Mouse (Mus musculus) heart, embryonic 13.5 days (tissue): Measurements from ENCODE around the gene Tmsb15l. TPM values are rescaled to one million over a fixed set of nuclear protein-coding genes. Genes with fewer than 3 reads are reported as not detected.
"Not testable (repeated sequence)": the region's sequence is repeated elsewhere in the genome, so short reads cannot be mapped to it uniquely, and the experiment has no call there.

ENCODE experiments used
- ATAC-seq: fragments of 200-750 bp; cut with Nextera tagmentation; 2 replicates; pipeline ENCODE4 v1.8.0; 2017; ENCODE audit warnings: moderate TSS enrichment; ENCODE audit not compliant: insufficient number of reproducible peaks, low FRiP score, low TSS enrichment; ENCODE audit errors: extremely low read depth
- H3K27ac ChIP-seq: fragments of 300-500 bp; sonication (generic); replicated peaks from 2 replicates; pipeline ENCODE4 v1.5.1; 2015; ENCODE audit warnings: moderate library complexity, mild to moderate bottlenecking, inconsistent platforms
- H3K27me3 ChIP-seq: fragments of 300-500 bp; sonication (generic); replicated peaks from 2 replicates; pipeline ENCODE4 v1.6.1; 2015; ENCODE audit warnings: mild to moderate bottlenecking, inconsistent platforms
- H3K36me3 ChIP-seq: fragments of 300-500 bp; sonication (generic); 2 replicates; pipeline ENCODE4 v1.6.1; 2015; ENCODE audit warnings: mild to moderate bottlenecking, inconsistent platforms
- H3K4me1 ChIP-seq: fragments of 300-500 bp; sonication (generic); 2 replicates; pipeline ENCODE4 v1.6.1; 2015; ENCODE audit warnings: inconsistent platforms
- H3K4me2 ChIP-seq: fragments of 300-500 bp; sonication (generic); 2 replicates; pipeline ENCODE4 v1.6.1; 2015; ENCODE audit warnings: inconsistent platforms, mild to moderate bottlenecking, moderate library complexity
- H3K4me3 ChIP-seq: fragments of 300-500 bp; sonication (generic); 2 replicates; pipeline ENCODE4 v1.5.1; 2015; ENCODE audit warnings: moderate library complexity, mild to moderate bottlenecking, inconsistent platforms
- H3K9ac ChIP-seq: fragments of 300-500 bp; sonication (generic); 2 replicates; pipeline ENCODE4 v1.6.1; 2015; ENCODE audit warnings: inconsistent platforms, mild to moderate bottlenecking, moderate library complexity
- H3K9me3 ChIP-seq: fragments of 300-500 bp; sonication (generic); 2 replicates; pipeline ENCODE4 v1.6.1; 2016; ENCODE audit warnings: inconsistent platforms
- WGBS: fragments of 180-500 bp; shearing (Covaris S2); methylation state at CpG from one replicate; pipeline ENCODE4 v1.1.7; 2015; ENCODE audit warnings: mixed read lengths; 5-methylcytosine and 5-hydroxymethylcytosine counted together
- polyA plus RNA-seq: library from polyadenylated mRNA; unstranded; fragments of >200 nt; fragmentation: Nextera tagmentation; extraction: Ambion mirVana; gene quantifications from 2 replicates; pipeline ENCODE4 v1.2.1, GENCODE M21; 2015

Tmsb15l gene
- polyA plus RNA-seq, 1 experiment from 2014 or later, result 2.0 TPM

DNA sequence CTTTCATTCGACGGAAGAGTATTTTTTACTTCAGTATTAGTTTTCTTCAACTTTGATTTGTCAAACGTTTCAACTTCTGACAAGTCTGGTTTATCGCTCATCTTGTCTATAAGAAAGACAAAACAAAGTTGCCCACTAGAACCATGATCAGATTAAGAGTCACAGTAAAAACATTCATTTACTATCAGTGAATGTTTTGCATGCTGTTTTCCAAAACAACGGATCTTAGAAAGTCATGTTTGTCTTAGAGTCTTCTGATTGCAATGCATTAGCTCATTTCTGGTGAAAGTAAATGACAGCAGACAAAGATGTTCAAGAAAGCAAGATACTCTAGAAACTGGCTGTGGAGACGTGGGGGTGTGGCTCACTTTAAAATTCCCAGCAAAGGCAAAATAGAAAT is 1.3 kb downstream of the Tmsb15l start, which contains the start of gene Tmsb15b2:
Tmsb15b2 (minus strand) TSS at position 101 of the 400 bp plus-strand sequence.
- H3K36me3 ChIP-seq, ATAC-seq, H3K27me3 ChIP-seq, H3K4me1 ChIP-seq, H3K27ac ChIP-seq, H3K9me3 ChIP-seq: not testable (repeated sequence)
- peak within 1 kb of the TSS; percentile 53 for H3K4me3 ChIP-seq
- 77% methylated on average over 6 of the region's 6 CpGs for WGBS
- H3K9ac ChIP-seq, result peak within 1 kb of the TSS; percentile 71
- peak within 1 kb of the TSS; percentile 67 for H3K4me2 ChIP-seq

- no peak overlapping the region for H3K27ac ChIP-seq
- H3K4me1 ChIP-seq, result no peaks in the 10 kb centered on the region
- 18% methylated on average over 2 of the region's 2 CpGs for WGBS
- H3K9me3 ChIP-seq, result no peaks in the 10 kb centered on the region
- no peaks in the 10 kb centered on the region for H3K36me3 ChIP-seq
- H3K4me2 ChIP-seq, result no peak overlapping the region
- H3K9ac ChIP-seq, result no peak overlapping the region
- H3K4me3 ChIP-seq, result no peak overlapping the region
- no peak for ATAC-seq
- H3K27me3 ChIP-seq, result no peaks in the 10 kb centered on the region
Measured at GRCm38 (mm10) chrX:136959688-136960087, 17.0 kb downstream of the Tmsb15l start.

DNA sequence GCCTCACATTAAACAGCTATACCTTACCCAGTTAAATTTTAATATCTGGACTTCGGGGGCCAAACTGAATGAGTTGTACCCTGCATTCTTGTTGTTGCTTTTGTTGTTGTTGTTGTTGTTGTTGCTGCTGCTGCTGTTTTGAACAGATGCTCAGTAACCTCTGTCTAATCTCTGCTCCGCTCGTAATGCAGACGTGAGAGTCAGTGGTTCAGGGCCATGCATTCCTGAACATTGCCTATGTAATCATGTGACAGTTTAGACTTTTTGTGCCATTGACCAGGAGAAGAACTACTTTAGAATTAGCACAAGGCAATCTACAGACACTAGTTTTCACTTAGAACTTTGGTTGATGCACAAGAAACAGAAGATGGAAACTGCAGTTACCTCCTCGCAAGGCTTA is 18.4 kb downstream of the Tmsb15l start:
- 50% methylated on average over 5 of the region's 5 CpGs for WGBS
- Histone ChIP-seq H3K4me3 (peak overlapping the region; percentile 40), H3K4me2 (peak overlapping the region; percentile 56)
- H3K9me3 ChIP-seq, H3K27ac ChIP-seq, H3K9ac ChIP-seq, H3K27me3 ChIP-seq, ATAC-seq, H3K4me1 ChIP-seq, H3K36me3 ChIP-seq: not testable (repeated sequence)

DNA sequence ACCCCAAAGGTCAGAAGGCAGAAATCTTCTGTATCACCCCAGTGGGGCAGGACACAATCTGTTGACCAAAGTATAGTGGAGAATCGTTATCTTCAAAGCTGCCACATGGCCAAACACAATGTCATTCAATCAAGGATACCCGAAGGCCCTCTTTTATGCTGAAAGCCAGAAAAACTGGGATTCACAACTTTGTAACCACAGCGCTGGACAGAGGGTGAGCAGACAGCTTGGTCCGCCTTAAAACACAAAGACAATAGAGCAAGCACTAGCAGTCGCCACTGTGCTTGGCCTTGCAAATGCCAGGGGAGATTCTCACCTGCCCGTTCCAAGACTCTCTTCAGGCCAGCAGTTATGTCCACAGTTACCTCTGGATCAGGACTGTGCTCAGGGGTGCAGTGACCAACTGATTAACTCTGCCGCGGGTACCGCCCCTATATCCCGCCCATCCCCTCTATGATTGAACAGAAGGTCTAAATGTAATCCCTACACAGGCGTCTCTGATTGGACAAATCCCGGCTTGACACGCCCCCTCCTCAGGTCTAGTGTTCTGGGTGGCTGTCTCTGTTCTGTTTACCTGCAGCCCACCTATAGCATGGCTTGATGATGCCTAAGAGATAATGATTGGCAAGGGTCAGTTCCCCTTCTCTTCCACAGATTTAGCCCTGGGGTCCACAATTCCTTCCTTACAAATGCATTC is 18.9 kb downstream of the Tmsb15l start:
- not testable (repeated sequence) for H3K36me3 ChIP-seq, H3K4me1 ChIP-seq, H3K9ac ChIP-seq, H3K27me3 ChIP-seq, H3K9me3 ChIP-seq, H3K27ac ChIP-seq, ATAC-seq
- Histone ChIP-seq H3K4me3 (peak overlapping the region; percentile 40), H3K4me2 (peak overlapping the region; percentile 56)
- 22% methylated on average over 13 of the region's 13 CpGs for WGBS

GRCm38 (mm10) chrX:136937985-136938384 is 38.7 kb downstream of the Tmsb15l start:
- H3K4me3 ChIP-seq, result no peak overlapping the region
- no peak overlapping the region for H3K4me2 ChIP-seq
- no peaks in the 10 kb centered on the region for H3K4me1 ChIP-seq
- no peak overlapping the region for H3K9ac ChIP-seq
- H3K27ac ChIP-seq, result no peak overlapping the region
- WGBS, result 26% methylated on average over 3 of the region's 3 CpGs
- ATAC-seq, result no peak
- no peaks in the 10 kb centered on the region for H3K9me3 ChIP-seq
- no peaks in the 10 kb centered on the region for H3K27me3 ChIP-seq
- H3K36me3 ChIP-seq, result no peaks in the 10 kb centered on the region

GRCm38 (mm10) chrX:136927031-136927430 is 49.6 kb downstream of the Tmsb15l start, which contains the start of gene H2bfm:
H2bfm (plus strand) TSS chrX:136927325.
- Histone ChIP-seq H3K27ac (no peak within 1 kb of the TSS), H3K27me3 (no peaks in the 10 kb centered on the region), H3K9me3 (peaks cover 13% of the 10 kb centered on the region; the same call in 1 of the 2 replicates), H3K36me3 (no peaks in the 10 kb centered on the region), H3K9ac (no peak within 1 kb of the TSS), H3K4me1 (no peaks in the 10 kb centered on the region), H3K4me2 (no peak within 1 kb of the TSS), H3K4me3 (no peak within 1 kb of the TSS)
- no peak for ATAC-seq
- 85% methylated on average over 14 of the region's 14 CpGs for WGBS

GRCm38 (mm10) chrX:136925863-136926262 is 50.8 kb downstream of the Tmsb15l start:
- Histone ChIP-seq H3K27ac (no peak overlapping the region), H3K4me2 (no peak overlapping the region), H3K9me3 (peaks cover 13% of the 10 kb centered on the region; the same call in 1 of the 2 replicates), H3K27me3 (no peaks in the 10 kb centered on the region), H3K4me3 (no peak overlapping the region), H3K9ac (no peak overlapping the region), H3K4me1 (no peaks in the 10 kb centered on the region), H3K36me3 (no peaks in the 10 kb centered on the region)
- no peak for ATAC-seq

Other genes starting within 250 kb of the Tmsb15l start
- 334 and 360 TPM in 2 replicates for gene Morf4l2, start 233.2 kb downstream of the Tmsb15l start, polyA plus RNA-seq
- gene Glra4, start 196.7 kb downstream of the Tmsb15l start, polyA plus RNA-seq, result 0.10 and 0.12 TPM in 2 replicates
- 2.4 and 3.6 TPM in 2 replicates for gene Plp1, start 154.2 kb downstream of the Tmsb15l start, polyA plus RNA-seq
- 0.11 and 0.22 TPM in 2 replicates for gene Rab9b, start 108.1 kb downstream of the Tmsb15l start, polyA plus RNA-seq
- gene H2bfm, start 49.5 kb downstream of the Tmsb15l start, polyA plus RNA-seq, result not detected in 2 replicates
- gene Tmsb15b2, start 1.4 kb downstream of the Tmsb15l start, polyA plus RNA-seq, result 16.5 and 17.7 TPM in 2 replicates
- 11.6 and 14.9 TPM in 2 replicates for gene Tmsb15b1, start within 50 bp of the Tmsb15l start, polyA plus RNA-seq
- gene Zcchc18, start 16.3 kb upstream of the Tmsb15l start, polyA plus RNA-seq, result 3.2 and 4.1 TPM in 2 replicates
- 5.6 and 6.4 TPM in 2 replicates for gene Slc25a53, start 61.4 kb upstream of the Tmsb15l start, polyA plus RNA-seq
- 3.7 and 4.2 TPM in 2 replicates for gene Fam199x, start 72.7 kb upstream of the Tmsb15l start, polyA plus RNA-seq
- gene Esx1, start 145.2 kb upstream of the Tmsb15l start, polyA plus RNA-seq, result not detected in 2 replicates